Mouse (Mus musculus): ENCODE measurements at regions not wholly inside any gene's neighbourhood (a gene's known extent, or its start where the extent isn't known, plus 50 kb on each side); places are given as distances from the start of the nearest gene placed in this dataset.
A peak's percentile ranks its signal among the peaks of the same experiment; 100 is the strongest.
"Not testable (repeated sequence)": the region's sequence is repeated elsewhere in the genome, so short reads cannot be mapped to it uniquely, and the experiment has no call there.

DNA sequence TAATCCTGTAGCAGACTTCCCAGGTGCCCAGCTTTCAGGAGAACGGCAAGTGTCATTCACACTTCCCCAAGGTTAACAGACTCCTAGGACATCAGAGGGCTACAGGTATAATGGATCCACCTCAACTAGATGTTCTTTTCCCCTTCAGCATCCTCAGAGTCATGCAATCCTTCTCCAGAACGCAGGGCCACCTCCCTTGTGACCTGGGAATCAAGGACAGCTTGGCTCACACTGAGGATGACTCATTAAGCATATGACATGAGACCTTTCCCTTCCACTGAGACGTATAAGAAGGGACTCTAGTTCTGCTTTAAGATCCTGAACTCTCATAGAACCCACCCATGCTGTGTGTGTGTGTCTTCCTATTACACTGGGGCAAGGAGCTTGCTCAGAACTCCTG lies 147.5 kb upstream of the Tacstd2 start:
- peak; percentile 54 for ATAC-seq (replicated peaks; ENCODE audit: insufficient number of reproducible peaks, low FRiP score, low TSS enrichment, poor library complexity, severe bottlenecking)

- not testable (repeated sequence) for ATAC-seq (replicated peaks; ENCODE audit: insufficient number of reproducible peaks, low FRiP score, low TSS enrichment, poor library complexity, severe bottlenecking)
These were observed 146.0 kb upstream of the Tacstd2 start for GRCm38 (mm10) chr6:67681641-67682040.

- ATAC-seq (replicated peaks; ENCODE audit: insufficient number of reproducible peaks, low FRiP score, low TSS enrichment, poor library complexity, severe bottlenecking) = not testable (repeated sequence)
These were observed 143.5 kb upstream of the Tacstd2 start for GRCm38 (mm10) chr6:67679106-67679505.

GRCm38 (mm10) chr6:67674717-67675116 lies 139.1 kb upstream of the Tacstd2 start:
- 0 out of 2 replicates have a peak, but pooled peaks have one; percentile 51 for ATAC-seq (replicated peaks; ENCODE audit: insufficient number of reproducible peaks, low FRiP score, low TSS enrichment, poor library complexity, severe bottlenecking)

DNA sequence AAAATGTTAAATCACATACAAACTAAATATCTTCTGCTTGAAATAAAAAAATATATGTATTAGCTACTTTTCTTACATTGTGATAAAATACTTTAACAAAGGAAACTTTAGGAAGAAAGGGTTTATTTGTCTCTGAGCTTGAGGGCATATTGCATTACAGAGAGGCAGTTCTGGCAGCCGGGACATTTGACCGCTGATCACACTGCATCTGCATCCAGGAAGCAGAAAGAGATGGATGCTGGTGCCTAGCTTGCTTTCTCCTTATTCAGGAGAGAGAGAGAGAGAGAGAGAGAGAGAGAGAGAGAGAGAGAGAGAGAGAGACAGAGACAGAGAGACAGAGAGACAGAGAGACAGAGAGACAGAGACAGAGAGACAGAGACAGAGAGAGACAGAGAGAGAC lies 137.7 kb upstream of the Tacstd2 start:
- ATAC-seq (replicated peaks; ENCODE audit: insufficient number of reproducible peaks, low FRiP score, low TSS enrichment, poor library complexity, severe bottlenecking) = not testable (repeated sequence)

- not testable (repeated sequence) for ATAC-seq (replicated peaks; ENCODE audit: insufficient number of reproducible peaks, low FRiP score, low TSS enrichment, poor library complexity, severe bottlenecking)
These were observed 132.5 kb upstream of the Tacstd2 start for GRCm38 (mm10) chr6:67668073-67668472.

GRCm38 (mm10) chr6:67631617-67632016 lies 96.0 kb upstream of the Tacstd2 start:
- no peak for ATAC-seq (replicated peaks; ENCODE audit: insufficient number of reproducible peaks, low FRiP score, low TSS enrichment, poor library complexity, severe bottlenecking)

- ATAC-seq (replicated peaks; ENCODE audit: insufficient number of reproducible peaks, low FRiP score, low TSS enrichment, poor library complexity, severe bottlenecking) = no peak
These were observed 74.8 kb upstream of the Tacstd2 start for GRCm38 (mm10) chr6:67610402-67610801.

DNA sequence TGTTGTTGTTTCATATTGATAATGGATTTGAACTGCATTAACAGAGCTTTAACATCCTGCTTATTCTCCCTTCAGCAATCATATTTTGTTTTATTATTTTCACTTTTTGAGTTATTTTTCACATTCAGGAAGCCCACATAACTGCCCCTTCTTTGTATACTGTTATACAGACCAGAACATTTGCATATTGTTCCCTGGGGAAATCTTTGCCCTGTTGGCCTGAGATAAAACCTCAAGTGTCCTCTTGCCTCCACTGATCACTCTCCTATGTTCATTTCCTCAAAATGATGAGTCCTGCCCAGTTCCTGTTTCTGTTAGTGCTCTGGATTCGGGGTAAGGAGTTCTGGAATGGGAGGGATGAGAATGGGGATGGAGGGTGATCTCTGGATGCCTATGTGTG lies 73.9 kb upstream of the Tacstd2 start:
- ATAC-seq (replicated peaks; ENCODE audit: insufficient number of reproducible peaks, low FRiP score, low TSS enrichment, poor library complexity, severe bottlenecking) = not testable (repeated sequence)

Data from monocyte, adult 5-6 weeks (primary cell).